Mouse (Mus musculus) frontal cortex, postnatal 36 days (tissue): ENCODE data around the gene Tmem201.

Experiments used
- DNase-seq, 2 experiments: peaks; one replicate each; pipeline ENCODE4 v3.0.0; 2022; ENCODE audit warnings: low spot score in 2 of 2

Gene Tmem201

DNA sequence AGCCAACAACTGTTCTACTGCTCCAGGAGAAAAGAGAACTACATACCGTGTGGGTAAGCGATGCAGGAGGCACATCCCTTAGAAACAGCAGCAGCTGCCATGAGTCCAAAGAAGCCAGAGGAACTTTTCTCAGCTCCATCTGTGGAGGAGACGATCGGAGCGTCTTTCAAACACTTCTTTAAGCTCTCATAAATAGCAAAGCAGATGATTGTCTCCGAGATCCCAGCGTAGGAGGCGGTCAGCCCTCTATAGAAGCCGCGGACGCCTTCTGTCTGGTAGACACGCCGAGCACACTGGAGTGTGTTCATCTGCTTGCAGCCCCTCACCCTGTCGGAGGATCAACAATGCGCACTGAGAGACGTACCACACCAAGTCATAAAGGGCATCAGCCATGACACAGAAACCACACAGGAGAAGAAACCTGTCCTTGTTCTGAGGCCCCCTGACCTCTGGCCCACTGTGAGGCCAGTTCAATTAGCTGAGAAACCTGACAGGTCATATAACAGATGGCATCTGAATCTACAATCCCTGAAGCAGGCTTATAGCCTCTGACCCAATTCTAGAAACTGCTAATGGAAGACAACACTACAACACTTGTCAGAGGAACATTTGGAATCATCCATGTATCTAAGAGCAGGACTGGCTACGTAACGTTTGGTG lies 11.3 kb upstream of the Tmem201 start:
- DNase-seq = no peak

- DNase-seq = no peak
Observed at GRCm38 (mm10) chr4:149744119-149744518, 6.3 kb upstream of the Tmem201 start.

DNA sequence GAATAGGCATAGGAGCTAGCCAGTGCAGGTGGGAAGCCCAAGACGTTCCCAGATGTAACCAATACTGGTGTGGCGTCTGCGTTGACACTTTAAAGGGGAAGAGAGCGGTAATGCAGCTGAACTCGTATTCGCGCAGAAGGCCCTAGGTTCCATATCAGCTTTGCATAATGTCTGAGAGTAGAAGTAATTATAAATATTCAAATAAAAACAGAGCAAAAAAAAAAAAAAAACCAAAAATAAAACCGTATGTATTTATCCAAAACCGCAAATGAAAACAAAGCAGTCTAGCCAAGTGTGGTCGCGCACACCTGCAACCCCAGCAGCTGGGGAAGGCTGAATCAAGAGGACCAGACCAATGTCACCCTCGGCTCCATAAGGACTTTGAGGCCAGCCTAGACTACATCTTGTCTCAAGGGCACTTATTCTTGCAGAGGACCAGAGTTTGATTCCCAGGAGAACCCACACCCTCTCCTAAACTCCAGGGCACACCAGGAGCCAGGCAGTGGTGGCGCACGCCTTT lies 4.2 kb upstream of the Tmem201 start:
- DNase-seq = no peak

DNA sequence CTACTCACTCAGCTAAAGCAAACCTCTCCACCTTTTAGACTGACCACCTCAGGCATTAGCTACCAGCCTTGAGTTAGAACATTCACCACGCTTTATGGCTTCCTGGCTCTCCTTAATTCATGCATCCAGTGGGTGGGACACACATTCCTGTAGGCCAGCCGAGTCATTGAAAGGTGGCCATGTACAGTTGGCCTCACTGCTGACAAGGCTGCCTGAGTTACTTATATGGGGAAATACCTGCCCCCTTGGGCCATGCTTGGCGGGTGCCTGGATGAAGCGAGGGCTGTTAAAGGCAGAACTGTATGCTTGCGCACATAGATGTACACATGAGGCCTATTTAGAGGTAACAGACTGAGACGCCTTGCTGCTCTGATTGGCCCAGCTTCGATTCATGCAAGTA lies 2.5 kb upstream of the Tmem201 start:
- DNase-seq = no peak

DNA sequence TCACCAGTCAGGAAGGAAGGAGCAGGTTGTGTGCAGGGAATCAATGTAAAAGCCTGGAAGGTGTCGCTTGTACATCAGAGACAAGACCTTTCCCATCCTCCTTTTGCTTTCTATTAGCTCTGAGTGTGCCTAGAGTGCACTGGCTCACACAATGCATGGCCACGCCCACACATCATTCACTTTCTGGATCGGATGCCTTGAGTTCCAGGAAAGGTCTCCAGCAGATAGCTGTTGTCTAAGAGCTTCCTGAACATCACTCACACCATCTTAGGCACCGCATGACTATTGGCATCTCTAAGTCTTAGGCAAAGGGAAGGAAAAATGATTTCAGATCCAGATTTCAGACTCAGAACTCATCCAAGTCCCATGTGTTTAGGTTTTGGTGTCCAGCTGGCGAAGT lies 1.6 kb upstream of the Tmem201 start:
- no peak for DNase-seq

DNA sequence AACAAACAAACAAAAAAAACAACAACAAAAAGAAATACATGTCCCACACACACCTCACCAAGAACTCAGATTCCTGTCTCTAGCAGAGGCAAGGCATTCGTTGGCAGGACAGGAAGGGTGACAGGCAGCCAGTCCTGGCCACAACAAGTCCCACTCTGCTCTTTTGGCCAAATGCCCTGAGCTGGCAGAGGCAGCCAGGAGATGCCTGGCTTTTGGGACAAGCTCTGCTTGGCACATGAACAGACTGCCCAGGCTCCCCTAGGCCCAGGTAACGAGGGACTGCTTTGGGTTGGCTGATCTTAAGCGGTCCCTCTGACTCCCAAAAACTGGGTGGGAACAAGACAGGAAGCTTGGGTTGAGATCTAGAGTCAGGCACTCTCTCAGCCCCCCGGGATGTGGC lies 1.3 kb downstream of the Tmem201 start:
- no peak for DNase-seq

- no peak for DNase-seq
Observed at GRCm38 (mm10) chr4:149735624-149736250, 2.1 kb downstream of the Tmem201 start.

GRCm38 (mm10) chr4:149734730-149735475 lies 2.9 kb downstream of the Tmem201 start:
- DNase-seq = no peak

- DNase-seq = no peak
Observed at GRCm38 (mm10) chr4:149734246-149734645, 3.6 kb downstream of the Tmem201 start.

- DNase-seq = peak; percentile 58 to 66
Observed at GRCm38 (mm10) chr4:149733748-149734147, 4.1 kb downstream of the Tmem201 start.

DNA sequence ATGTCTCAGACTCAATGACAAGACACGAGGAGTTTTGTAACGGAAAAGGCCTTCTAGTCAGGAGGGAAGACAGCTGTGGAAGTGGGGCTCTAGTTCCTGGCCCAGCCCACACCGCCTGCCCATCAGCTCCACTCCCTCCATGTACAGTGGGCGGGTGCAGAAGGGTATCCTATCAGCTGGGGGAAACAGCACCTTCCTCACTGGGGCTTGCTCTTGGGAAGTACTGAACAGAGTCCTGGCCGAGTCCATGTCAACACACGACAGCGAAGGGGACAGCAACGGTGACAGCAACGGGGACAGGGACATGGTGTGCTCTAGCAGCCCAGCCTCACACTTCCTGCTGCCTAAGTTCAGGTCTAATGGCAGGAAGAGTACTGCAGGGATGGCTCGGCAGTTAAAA lies 5.0 kb downstream of the Tmem201 start:
- DNase-seq = no peak

DNA sequence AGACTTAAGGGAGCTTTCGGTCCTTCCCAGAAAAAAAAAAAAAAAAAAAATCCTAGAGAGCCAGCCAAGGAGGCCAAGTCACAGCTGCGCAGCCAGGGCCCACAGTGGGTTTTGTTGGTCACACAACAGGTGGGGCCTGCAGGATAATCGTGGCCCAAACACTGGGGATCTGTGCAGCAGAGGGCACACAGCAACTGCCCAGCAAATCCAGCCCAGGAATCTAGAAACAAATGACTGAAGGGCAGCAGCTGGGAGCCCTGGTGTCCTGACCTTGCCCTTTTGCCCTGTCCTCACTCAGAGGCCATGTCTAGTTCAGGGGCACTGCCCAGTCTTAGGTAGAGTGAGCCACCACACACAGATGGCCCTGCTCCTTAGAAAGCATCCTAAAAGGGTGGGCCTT lies 5.5 kb downstream of the Tmem201 start:
- DNase-seq = no peak

- no peak for DNase-seq
Observed at GRCm38 (mm10) chr4:149730827-149731226, 7.0 kb downstream of the Tmem201 start.

DNA sequence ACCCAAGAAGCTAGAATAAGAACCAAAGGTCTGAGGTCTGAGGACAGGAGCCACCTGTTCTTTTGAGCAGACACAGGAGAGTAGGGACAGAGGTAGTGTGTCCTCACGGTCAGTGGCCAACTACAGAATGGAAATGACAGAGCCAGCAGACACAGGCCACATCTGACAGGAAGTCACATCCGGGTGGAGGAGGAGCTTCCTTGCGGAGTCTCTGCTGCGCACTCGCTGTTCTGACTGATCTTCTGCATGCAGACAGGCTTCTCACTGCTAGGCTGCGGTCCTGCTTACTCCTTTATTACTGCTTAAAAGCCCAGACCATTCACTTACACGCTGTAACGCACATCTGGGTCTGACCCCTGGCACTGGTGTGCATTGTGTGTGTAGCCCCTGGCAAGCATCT lies 9.0 kb downstream of the Tmem201 start:
- DNase-seq = no peak

GRCm38 (mm10) chr4:149727636-149728035 lies 10.2 kb downstream of the Tmem201 start:
- no peak for DNase-seq

- peak; percentile 75 for DNase-seq
Observed at GRCm38 (mm10) chr4:149725661-149726350, 12.0 kb downstream of the Tmem201 start.

DNA sequence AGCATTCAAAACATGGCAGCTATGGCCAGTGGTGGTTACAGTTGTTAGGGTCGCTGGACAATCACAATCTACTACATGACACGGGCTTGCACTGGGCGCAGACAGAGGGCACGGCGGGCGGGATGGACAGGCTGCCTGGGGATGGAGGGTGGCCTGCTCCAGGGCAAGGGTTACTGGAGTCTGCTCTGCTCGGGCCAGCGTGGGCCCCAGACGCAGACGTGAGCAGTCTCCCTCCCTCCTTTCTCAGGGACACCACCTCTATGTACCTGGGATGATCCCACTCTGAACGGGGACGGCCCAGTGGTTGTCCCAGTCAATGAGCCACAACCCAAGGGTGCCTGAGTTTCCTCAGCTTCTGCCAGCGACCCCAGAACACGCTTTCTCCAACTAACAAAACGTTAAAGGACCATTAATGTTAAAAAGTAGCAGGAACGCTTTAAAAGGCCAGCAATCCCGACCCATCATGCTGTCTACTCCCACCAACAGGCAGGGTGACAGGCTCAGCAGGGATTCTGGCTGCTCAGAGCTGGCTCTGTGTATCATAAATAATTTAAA lies 12.9 kb downstream of the Tmem201 start:
- no peak for DNase-seq

GRCm38 (mm10) chr4:149723855-149724731 lies 13.8 kb downstream of the Tmem201 start:
- DNase-seq = no peak

DNA sequence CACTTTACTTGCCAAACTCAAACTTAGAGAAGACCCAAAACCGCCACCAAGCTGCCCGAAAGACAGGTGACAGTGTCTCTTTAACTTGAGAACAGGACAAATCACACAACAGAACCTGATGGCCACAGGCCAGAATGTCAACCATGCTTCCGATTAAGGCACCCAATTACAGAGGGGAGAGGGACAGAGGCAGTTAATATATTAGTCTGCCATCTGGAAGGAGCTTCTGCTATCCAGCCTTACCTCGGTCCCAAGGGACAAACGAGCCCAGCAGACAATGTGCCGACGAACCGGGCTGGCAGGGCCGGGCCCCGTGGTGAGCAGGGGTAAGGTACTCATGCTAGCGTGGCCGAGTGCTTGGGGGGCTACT lies 14.8 kb downstream of the Tmem201 start:
- DNase-seq = no peak

GRCm38 (mm10) chr4:149722104-149723020 lies 15.5 kb downstream of the Tmem201 start:
- no peak for DNase-seq
